Mouse (Mus musculus) lung, postnatal 25 days (tissue): Measurements from ENCODE around the gene Acox2.
A peak's percentile ranks its signal among the peaks of the same experiment; 100 is the strongest.
"Not testable (repeated sequence)": the region's sequence is repeated elsewhere in the genome, so short reads cannot be mapped to it uniquely, and the experiment has no call there.

Experiments
- DNase-seq: peaks from one replicate; pipeline ENCODE4 v3.0.0; 2022; ENCODE audit warnings: low spot score

The Acox2 gene

DNA sequence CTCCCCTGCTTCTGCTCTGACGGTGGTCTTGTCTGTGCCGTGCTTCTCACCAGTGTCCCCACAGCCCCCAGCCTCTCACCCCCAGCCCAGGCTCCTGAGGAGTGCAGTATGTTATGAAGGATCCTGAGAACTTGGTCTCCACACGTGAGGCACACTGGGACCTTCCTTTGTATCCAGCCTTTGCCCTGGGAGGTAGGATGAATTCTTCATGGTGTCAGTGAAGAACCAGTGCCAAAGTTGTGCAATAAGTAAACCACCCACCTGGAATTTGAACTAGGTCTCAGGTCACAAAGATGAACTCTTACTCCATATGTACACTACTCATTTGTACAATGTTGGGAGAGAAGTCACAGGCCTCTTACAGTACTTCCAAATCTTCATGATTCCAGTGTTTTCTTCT, at the start of gene Acox2:
Acox2 (minus strand) TSS at position 188 of the 400 bp plus-strand sequence.
- no peak for DNase-seq

DNA sequence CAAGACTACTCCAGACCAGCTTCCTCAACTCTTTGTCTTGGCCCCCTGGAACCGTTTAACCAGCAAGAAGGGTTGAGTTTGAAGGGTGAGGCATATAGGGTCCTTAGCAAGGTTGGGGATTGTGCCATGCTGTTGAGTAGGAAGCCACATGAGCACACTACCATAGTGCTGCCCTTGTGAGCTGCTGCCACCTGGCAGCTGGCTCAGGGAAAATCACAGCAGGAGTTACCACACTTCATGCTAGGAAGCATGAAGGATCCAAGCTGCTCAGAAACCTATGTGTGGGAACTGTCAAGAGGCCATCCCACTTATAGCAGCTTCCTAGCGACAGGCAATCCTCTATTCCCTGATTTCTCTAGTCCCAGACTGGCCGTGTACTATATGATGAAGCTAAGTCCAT, 49.5 kb upstream of the Acox2 start:
- DNase-seq = no peak

DNA sequence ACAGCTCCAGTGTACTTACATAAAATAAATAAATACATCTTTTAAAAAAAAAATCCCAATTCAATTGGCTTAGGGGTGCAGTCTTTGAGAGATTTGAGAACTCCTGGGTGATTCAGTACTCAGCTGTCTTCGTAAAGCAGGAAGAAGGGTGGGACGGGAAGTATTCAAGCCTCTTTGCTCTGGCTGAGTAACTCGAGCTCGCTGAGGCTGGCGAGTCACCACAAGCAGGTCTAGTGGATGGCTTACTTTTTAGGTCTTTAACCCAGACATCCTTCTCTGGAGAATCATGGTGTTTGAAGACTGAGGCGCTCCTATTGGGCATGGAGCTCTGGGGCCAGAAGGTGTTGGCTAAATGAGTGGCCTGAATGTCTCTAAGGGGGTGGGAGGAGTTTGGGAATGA, 47.7 kb upstream of the Acox2 start:
- no peak for DNase-seq

DNA sequence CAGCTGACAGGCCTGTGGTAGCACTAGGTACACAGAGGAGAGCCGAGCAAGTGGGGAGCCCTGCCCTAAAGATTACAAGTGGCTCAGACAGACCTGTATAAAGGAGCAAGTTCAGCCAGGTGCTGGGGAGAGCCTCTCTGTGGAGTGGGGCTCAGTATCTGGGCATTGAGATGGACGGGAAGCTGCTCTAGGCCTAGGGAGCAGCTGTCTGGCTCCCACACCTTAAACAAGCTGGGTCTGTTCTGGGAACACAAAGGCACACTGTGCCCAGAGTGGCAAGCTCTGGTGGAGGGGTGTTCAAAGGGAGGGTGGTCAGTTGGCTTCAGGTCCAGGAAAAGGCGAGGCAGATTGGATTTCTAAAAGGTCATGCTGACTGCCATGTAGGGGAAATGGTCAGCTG, 45.9 kb upstream of the Acox2 start:
- DNase-seq = peak; percentile 26

DNA sequence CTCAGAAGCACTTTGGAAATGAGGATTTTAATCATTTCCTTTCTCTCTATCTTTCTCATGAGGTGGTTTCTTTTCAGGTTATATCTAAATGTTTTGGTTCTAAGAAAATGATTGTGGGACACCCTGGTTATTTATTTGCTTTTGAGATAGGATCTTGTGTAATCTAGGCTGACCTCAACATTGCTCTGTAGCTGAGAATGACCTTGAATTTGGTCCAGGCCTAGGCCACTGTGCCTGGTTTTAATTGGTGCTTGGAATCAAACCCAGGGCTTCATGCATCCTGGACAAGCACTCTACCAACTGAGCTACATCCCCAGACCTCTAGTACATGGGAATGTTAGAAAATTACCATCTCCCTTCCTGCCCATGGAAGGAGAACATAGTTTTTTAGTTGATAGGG, 44.9 kb upstream of the Acox2 start:
- no peak for DNase-seq

DNA sequence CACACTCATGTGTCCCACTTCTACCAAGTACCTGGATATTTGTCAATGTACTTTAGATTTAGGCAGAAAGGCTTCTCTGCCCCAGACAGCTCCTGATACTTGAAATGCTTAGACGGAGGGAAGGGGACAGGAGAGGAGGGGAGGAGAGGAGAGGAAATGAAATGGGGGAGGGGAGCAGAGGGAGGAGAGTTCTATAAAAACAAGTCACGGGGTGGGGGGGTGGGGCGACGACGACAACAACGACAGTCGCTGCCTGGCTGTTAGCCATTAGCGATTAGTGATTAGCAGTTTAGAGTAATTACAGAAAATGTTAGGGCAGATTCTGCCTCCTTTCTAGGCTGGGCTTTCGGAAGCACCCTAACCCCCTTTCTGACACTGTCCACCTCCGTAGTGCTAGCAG, 43.5 kb upstream of the Acox2 start:
- DNase-seq = no peak

DNA sequence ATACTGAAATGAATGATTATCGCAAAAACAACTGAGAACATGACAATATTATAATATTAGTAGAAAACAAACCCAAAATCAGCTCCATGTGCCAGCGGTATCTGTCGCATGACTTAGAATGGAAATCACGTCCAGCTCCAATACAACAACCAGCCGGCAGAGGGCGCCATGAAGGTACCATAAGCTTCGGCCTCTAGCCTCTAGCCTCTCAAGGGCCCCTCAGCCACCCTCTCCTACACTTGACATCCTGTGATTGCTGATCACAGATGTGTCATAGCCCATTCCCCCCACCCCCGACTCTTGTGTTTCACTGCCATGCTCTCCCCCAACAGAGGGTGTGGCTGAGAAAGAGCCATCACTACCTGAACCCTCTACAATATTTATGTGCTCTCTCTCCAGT, 41.1 kb upstream of the Acox2 start:
- DNase-seq = peak; percentile 63

DNA sequence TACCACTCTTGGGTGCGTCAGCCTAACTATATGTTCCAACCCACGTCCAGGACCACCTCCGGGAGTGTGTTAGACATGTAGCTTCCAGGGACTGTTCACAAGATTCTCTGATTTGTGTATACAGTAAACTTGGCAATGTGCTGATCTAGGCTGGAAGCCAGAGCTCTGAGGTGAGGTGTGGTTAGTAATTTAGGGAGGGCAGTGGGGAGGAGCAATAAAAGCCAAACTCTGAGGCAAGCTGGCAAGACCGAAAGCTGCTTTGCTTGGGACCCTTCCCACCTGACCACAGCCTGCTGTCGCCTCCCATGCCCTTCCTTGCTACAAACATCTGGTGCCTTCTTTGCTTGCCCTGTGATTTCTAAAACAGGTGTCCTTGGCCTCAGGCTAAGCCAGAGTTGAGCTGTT, 38.7 kb upstream of the Acox2 start:
- DNase-seq = peak; percentile 56

DNA sequence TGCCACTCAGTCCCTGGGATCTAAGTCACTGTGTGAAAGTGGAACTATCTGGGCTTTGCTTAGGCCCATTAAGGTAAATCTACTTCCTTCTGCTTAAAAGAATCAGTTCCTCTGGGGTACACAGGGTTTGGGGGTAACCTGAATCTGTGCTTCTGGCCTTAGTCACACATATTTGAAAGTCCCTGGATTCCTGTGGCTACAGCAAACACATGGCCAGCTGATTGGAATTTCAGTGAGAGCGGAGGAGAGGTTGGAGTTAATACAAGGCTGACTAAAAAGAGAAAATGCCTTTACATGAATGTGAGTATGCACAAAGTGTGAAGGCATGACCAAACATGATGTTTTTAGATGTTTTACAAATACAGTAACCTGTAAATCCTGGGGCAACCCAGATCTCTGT, 35.1 kb upstream of the Acox2 start:
- no peak for DNase-seq

DNA sequence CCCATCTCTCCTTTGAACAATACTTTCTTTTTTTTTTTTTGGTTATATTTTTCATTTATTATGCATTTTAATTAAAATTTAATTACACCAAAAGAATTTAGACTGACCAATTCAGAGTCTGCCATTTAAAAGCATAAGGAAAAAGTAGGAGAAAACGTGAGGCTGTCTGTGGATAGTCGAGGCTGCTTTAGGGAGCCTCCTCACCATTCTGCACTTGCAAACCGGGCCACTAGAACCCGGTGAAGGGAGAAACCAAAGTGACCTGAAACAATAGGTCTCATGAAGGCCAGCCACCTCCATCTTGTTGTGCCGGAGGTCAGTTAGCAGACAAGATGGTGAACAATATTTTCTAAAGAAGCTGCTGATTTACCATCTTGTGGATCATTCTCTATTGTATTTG, 27.4 kb upstream of the Acox2 start:
- peak; percentile 84 for DNase-seq

GRCm38 (mm10) chr14:8283784-8284183, 24.6 kb upstream of the Acox2 start:
- DNase-seq = no peak

DNA sequence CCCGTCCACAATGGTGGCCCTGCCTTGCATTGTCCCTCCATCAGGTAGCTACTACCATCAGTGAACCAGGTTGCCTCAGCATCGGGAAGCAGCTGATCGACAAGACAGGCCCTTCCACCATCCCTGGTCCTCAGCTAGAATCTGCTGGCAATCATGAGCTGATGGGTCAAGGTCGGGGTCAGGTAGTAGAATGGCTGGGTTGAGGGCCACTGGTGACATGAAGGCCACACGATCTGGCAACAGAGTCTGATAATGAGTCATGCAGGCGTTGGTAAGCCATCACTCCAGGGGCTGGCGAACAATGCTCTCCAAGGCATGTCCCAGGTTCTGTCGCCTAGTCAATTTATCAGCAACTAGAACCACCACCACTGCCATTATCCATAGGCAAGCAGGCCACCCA, 12.1 kb upstream of the Acox2 start:
- DNase-seq = not testable (repeated sequence)

- no peak for DNase-seq
These were observed 5.2 kb upstream of the Acox2 start for GRCm38 (mm10) chr14:8264378-8264777.

DNA sequence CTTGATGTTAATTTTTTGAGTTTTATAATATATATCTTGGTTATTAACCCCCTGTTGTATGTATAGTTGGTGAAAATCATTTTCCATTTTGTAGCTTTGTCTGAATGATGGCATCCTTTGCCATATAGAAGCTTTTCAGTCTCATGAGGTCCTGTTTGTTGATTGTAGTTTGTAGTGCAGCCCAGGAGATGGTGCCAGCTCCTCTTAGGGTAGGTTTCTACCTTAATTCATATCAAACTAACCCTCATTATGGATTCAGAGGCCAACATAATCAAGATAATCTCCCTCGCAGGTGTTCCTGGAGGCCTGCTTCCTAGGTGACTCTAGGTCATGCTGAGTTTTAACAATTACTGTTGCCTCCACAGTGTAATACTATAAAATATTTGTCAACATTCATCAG, 3.1 kb upstream of the Acox2 start:
- no peak for DNase-seq

GRCm38 (mm10) chr14:8260214-8260613, 1.1 kb upstream of the Acox2 start:
- no peak for DNase-seq

GRCm38 (mm10) chr14:8258752-8259151, 401 bp downstream of the Acox2 start:
- peak; percentile 61 for DNase-seq

DNA sequence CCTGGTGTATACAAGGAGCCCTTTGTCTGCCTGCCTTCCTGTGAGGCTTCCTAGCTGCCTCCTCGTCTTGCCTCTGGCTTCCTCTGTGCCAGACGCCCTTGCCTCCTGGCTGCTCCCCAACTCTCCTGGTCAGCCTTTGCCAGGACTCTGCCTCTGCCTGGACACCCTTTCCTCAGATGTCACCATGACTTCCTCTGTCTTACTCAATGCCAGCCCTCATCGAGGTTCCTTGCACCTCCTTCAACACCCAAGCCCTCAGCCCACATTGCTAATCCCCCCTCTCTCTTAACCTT, 872 bp downstream of the Acox2 start:
- peak; percentile 4 for DNase-seq

- no peak for DNase-seq
These were observed 1.4 kb downstream of the Acox2 start for GRCm38 (mm10) chr14:8257521-8258334.

- DNase-seq = no peak
These were observed 2.3 kb downstream of the Acox2 start for GRCm38 (mm10) chr14:8256881-8257280.

GRCm38 (mm10) chr14:8256072-8256471, 3.1 kb downstream of the Acox2 start:
- DNase-seq = no peak

DNA sequence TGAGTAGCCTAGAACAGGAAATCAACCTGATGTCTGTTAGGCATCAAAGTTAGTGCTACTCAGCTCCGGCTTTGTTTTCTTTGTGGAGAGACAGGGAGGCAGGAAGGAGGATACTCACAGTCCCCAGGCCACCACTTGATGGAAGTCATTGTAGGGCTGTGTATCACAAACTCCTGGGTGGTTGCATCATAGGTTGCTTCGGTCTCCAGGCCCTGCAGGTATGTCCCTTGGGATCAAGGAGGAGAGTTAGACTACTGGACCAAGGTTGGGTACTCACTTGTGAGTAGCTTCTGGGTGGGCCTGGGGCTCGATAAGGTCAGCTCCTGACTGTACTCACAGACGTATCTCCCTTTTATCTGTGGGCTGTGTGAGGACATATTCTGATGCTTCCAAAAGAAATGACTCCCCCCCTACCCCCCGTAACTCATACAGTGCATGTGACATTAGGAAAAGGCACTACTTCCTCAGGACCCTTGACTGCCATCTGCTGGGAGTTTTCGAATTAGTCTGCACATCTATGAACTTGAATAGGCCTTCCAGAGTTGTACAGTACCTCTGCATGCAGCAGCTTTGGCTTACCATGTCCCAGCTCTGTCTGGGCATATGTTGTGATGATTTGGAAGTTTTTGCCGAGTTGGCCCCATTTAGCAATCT, 4.0 kb downstream of the Acox2 start:
- peak; percentile 69 for DNase-seq

DNA sequence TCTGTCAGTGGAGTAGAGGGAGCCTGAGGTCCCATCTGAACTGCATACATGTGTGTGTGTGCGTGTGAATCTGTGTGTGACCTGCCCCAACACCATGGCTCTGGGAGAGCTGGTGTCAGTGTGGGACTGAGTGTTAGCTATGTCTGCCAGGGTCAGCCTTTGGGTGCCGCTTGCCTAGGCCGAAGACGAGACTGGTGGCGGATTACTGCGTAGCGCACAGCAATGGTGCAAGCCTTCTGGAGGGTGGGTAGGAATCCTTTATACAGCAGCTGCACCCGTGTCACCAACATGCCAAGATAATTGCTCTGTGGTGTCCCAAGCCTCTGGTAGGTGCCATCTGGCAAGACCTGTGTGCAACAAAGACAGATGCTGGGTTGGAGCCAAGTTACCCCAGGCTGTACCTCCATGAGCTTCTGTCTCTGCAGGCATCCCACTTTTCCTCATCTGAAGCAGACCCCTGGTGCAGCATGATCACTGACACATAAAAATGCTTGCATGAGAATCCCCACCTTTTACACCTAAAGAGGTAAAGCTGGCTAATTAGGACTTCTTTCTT, 7.7 kb downstream of the Acox2 start:
- DNase-seq = no peak

GRCm38 (mm10) chr14:8250141-8250871, 8.8 kb downstream of the Acox2 start:
- no peak for DNase-seq
